Mouse (Mus musculus) mouse embryonic stem cell (cell line): Measurements from ENCODE around the gene Dab1.

Experiments used
- in situ Hi-C, 2 experiments: fragments of 300-500 bp; cut with MboI; formaldehyde crosslinking; loops; 1 replicate in 1 of 2; 3 replicates in 1 of 2; pipeline ENCODE4 v1.14.3; 2019 to 2020; ENCODE audit warnings: low sequenced_read_pairs in 2 of 2, low pct_unique_long_range_greater_than_20kb in 1 of 2, mixed read lengths in 1 of 2; ENCODE audit not compliant: unreplicated experiment in 1 of 2

Gene Dab1

DNA sequence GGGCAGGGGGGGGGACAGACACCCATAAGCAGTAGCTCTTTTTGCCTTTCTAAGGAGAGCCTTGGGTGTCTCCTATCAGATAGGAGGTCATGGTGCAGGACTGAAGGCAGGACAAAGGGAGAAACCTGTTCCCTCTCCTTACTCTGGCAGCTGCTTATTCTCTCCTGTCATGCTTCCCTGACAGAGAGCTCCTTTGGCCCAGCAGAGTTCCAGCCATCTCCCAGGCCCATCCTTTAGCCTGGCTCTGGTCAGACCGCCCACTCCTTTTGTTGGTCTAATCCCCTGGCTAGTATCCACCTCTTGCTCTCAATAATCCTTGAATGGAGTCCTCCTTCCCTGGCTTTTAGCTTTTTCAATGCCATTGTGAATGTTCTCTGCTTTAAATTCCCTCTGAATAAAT lies 878.1 kb downstream of the Dab1 start:
- in situ Hi-C loops: no loop called here

DNA sequence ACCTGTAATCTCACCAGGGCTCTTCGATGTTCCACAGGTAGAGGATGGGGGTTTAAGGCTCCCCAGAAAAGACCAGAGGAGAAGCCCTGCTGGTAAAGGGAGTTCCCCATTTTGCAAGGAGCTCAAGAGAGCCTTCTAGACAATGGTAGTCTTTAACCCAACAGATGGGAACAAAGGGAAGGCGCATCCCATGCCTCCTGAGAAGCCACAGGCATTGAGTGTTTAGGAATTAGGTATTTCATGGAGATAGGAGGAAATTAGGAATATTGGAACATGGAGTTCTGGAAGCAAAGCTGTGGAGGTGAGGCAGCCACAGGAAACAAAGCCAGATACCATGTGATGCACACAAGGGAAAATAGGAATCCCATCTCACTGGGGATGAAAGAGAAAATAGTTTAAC lies 881.0 kb downstream of the Dab1 start:
- in situ Hi-C loops: loop anchor here in 1 of 2 experiments (25.0 kb wide), 1 partner anchor 387 kb away; the partner anchor contains the start of gene C8a

DNA sequence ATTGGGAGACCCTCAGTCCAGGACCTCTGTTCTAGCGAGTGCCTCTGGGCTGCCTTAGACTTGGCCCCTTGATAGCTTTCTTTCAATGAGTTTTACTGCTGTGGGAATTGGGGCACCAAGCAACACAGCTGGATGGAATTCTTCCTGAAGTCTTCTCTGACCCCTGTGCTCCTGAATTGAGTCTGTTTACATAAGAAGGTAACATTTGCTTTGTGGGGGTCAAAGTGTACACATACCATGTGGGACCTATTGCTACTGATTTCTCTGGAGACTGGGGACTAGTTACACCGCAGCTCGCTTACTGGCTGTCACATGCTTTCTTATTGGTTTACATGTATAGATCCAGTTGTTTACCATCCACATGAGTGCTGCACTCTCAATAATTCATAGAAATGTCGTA lies 881.5 kb downstream of the Dab1 start:
- in situ Hi-C loops: loop anchor here in 1 of 2 experiments (25.0 kb wide), 1 partner anchor 387 kb away; the partner anchor contains the start of gene C8a

- in situ Hi-C loops: loop anchor here in 1 of 2 experiments (25.0 kb wide), 1 partner anchor 386 kb away; the partner anchor contains the start of gene C8a
Observed at GRCm38 (mm10) chr4:104501245-104501644, 882.1 kb downstream of the Dab1 start.

- in situ Hi-C loops: loop anchor here in 1 of 2 experiments (25.0 kb wide), 1 partner anchor 382 kb away; the partner anchor contains the start of gene C8a
Observed at GRCm38 (mm10) chr4:104504916-104505315, 885.8 kb downstream of the Dab1 start.

GRCm38 (mm10) chr4:104509230-104509985 lies 890.2 kb downstream of the Dab1 start:
- in situ Hi-C loops: loop anchor here in 1 of 2 experiments (25.0 kb wide), 1 partner anchor 378 kb away; the partner anchor contains the start of gene C8a

GRCm38 (mm10) chr4:104511855-104512254 lies 892.7 kb downstream of the Dab1 start:
- in situ Hi-C loops: loop anchor here in 1 of 2 experiments (25.0 kb wide), 1 partner anchor 375 kb away; the partner anchor contains the start of gene C8a

DNA sequence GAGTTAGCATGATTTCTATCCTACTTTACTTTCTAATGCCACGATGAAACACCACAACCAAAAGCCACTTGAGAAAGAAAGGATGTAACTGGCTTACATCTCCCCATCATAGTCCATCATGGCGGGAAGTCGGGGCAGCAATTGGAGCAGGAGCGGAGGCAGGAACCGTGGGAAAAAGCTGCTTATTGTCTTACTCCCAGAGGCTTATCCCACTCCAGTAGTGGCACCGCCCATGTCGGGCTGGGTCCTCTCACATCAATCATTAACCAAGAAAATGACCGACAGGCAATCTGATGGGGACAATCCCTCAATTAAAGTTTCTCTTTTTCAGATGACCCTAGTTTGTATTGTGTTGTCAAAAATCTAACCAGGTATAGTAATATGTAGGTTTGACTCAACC lies 893.4 kb downstream of the Dab1 start:
- in situ Hi-C loops: loop anchor here in 1 of 2 experiments (25.0 kb wide), 1 partner anchor 375 kb away; the partner anchor contains the start of gene C8a

DNA sequence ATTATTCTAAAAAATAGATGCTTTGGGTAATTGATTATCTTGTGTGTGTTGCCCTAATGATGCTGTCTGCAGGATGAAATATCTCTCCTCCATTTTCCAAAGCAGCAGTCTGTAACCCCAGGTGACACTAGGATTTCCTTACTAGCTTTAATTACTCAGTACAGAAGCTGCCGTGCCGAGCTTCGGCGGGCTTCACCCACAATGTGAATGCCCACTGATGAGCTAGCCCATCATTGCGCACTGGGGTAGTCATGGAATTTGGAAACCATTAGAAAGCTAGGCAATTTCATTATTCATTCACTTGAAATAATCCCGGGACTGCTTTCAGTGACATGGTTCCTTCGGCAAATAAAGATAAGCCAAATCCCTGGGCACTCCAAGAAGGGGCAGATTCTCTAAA lies 894.5 kb downstream of the Dab1 start:
- in situ Hi-C loops: loop anchor here in 1 of 2 experiments (25.0 kb wide), 1 partner anchor 374 kb away; the partner anchor contains the start of gene C8a

GRCm38 (mm10) chr4:104514568-104515000 lies 895.4 kb downstream of the Dab1 start:
- in situ Hi-C loops: loop anchor here in 1 of 2 experiments (25.0 kb wide), 1 partner anchor 373 kb away; the partner anchor contains the start of gene C8a

- in situ Hi-C loops: loop anchor here in 1 of 2 experiments (25.0 kb wide), 1 partner anchor 372 kb away; the partner anchor contains the start of gene C8a
Observed at GRCm38 (mm10) chr4:104515681-104516080, 896.5 kb downstream of the Dab1 start.

DNA sequence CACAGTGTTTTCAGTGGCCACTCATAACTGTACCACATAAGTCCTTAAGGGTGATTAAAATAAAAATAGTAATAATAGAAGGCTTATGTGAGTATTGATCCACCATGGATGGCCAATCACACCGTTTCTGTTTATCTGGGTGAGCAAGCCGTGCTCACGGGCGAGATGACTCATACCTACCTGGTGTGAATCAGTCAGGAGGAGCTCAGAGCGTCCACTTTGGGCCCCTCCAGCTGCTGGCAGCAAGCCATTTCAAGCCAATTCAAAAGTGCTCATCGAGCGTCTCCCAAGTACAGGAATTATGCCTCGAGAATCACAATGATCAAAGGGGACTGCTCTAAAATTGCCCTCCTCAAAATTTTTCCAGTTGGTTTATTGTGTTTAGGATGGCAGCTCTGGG lies 903.2 kb downstream of the Dab1 start:
- in situ Hi-C loops: loop anchor here in 1 of 2 experiments (25.0 kb wide), 1 partner anchor 365 kb away; the partner anchor contains the start of gene C8a

- in situ Hi-C loops: loop anchor here in 1 of 2 experiments (25.0 kb wide), 1 partner anchor 364 kb away; the partner anchor contains the start of gene C8a
Observed at GRCm38 (mm10) chr4:104523776-104524175, 904.6 kb downstream of the Dab1 start.

- in situ Hi-C loops: no loop called here
Observed at GRCm38 (mm10) chr4:104529905-104530646, 910.9 kb downstream of the Dab1 start.

DNA sequence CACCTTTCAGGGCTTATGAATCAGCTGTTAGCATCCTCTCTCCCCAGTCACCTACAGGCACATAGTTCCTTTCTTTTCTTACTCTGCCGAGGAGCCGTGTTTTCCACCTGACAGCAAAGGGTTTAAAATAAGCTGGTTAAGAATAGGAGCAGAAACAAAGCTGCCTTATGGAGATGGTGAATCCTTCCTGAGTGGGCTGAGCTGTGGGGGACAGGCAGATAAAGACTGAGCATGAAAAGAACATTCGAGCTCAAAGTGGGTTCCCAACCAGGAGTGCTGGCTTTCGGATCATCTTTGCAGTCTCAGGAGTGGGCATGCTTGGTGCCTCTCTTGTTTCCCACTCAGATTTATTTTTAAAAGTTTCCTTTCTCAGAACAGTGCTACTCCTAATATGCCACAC lies 913.7 kb downstream of the Dab1 start:
- in situ Hi-C loops: no loop called here

GRCm38 (mm10) chr4:104538420-104538819 lies 919.3 kb downstream of the Dab1 start:
- in situ Hi-C loops: no loop called here

- in situ Hi-C loops: no loop called here
Observed at GRCm38 (mm10) chr4:104539047-104539446, 919.9 kb downstream of the Dab1 start.

DNA sequence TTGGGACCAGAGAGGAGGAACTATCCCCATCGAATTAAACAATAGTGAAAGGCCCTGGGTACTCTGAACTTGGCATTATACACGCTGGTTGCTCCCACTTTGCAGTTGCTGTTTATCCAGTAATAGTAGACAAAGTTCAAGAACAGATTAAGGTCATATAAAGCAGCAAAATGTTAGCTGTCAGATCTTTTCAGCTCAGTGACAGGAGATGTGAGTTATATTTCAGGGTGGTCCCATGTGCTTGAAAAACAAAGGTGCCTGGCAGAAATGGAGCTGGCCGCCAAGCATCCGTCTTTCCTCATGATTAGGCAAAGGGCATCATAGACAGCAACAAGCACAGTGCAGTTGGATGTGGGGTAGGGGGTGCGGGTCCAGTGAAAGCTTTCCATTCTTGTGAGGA lies 927.9 kb downstream of the Dab1 start:
- in situ Hi-C loops: no loop called here

- in situ Hi-C loops: no loop called here
Observed at GRCm38 (mm10) chr4:104548287-104548686, 929.1 kb downstream of the Dab1 start.
